Mouse (Mus musculus) embryo, embryonic 10.5 days (tissue): ENCODE data around the gene Cdk16.

Experiments used
- DNase-seq: peaks from one replicate; pipeline ENCODE4 v3.0.0-alpha.2; 2015; ENCODE audit warnings: low spot score

Gene Cdk16

GRCm38 (mm10) chrX:20687519-20688067, at the start of gene Cdk16:
Gene Cdk16, plus strand, starts transcription at chrX:20687954.
- peak; percentile 91 for DNase-seq

DNA sequence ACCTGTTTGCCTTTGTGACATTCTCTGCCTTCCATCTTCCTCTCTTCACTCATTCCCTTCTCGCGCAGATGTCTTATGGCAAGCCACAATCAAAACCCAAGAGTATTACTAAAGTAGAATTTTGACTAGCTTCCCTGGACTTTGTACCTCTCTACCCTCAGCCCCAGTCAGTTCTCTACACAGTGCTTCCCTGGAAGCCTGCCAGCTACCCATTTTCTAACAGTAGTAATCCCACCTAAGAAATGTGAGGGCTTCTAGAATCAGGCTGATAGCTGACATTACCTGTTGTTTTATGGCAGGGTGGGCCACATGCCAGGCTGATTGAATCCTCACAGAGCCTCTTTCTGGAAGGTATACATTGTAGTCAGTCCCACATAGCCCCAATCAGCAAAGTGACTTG, 49.6 kb upstream of the Cdk16 start:
- DNase-seq: no peak

DNA sequence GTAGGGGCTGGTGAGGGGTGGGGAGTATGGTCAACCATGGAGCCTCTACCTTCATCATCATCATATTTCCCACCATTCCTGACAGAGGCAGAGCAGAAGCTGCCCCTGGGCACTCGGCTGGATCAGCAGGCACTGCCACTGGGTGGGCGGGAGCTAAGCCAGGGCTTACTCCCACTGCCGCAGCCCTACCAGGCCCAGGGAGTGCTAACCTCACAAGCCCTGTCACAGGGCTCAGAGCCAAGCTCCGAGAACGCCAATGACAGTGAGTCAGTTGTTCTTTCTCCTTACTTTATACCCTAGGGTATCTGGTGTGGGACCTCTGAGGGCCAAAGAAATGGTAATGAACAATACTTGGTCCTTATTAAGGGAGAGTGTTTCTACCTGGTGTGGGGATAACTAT, 43.0 kb upstream of the Cdk16 start:
- no peak for DNase-seq

- peak; percentile 6 for DNase-seq
Measured at GRCm38 (mm10) chrX:20657593-20657992, 30.2 kb upstream of the Cdk16 start.

DNA sequence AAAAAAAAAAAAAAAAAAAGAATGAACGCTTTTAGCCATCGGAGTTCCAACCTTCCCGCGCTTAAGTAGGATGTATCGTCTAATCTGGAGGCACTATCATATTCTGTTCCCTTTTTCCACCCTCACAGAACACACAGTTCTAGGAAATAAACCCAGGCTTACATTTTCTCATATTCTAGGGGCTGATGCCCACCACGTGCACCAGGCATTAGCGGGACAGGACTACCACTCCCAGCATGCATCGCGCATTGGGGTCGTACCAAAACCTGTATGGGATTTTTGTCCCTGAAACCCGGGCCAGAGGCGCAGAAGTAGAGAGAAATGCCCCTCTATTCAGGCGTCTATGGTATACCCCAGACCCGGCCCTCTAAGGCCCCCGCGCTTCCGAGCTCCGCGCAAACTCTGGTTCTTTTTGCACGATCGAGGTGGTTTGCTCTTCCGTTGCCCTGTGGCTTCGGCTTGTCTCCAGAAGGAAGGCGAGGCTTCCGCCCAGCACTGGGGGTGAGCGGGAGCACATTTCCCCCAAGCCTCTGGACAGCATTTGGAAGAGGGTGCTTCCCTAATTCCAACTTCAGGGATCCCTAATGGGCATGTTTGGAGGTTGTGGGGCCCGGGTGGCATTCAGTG, 29.6 kb upstream of the Cdk16 start, which contains the start of gene Uba1:
TSS of gene Uba1 (plus strand) at position 301 of the 627 bp plus-strand sequence.
- DNase-seq: peak; percentile 92

DNA sequence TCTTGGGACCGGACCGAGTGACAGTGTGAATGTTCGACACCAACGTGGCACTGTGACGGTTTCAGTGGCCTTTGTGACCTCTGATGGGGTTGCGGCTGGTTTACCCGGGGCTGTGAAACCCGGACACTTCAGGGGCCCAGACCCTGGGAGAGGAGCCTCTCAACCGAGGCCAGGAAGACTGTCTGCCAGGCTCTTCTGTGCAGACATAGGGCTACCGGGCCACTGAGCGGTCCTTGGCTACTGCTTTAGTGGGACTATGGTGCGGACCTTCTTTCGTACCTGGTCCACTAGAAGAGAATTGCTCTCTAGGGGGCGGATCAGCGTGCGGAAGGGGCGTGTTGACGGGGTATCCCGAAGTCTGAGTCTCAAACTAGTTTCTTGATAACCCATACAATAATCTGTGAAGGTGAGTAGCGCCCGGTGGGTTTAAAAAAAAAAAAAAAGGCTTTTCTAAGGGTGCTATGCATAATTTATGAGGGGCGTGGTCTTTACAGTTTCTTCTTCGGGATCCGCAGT, 28.8 kb upstream of the Cdk16 start:
- DNase-seq: peak; percentile 18

GRCm38 (mm10) chrX:20662317-20662715, 25.4 kb upstream of the Cdk16 start:
- DNase-seq: no peak

DNA sequence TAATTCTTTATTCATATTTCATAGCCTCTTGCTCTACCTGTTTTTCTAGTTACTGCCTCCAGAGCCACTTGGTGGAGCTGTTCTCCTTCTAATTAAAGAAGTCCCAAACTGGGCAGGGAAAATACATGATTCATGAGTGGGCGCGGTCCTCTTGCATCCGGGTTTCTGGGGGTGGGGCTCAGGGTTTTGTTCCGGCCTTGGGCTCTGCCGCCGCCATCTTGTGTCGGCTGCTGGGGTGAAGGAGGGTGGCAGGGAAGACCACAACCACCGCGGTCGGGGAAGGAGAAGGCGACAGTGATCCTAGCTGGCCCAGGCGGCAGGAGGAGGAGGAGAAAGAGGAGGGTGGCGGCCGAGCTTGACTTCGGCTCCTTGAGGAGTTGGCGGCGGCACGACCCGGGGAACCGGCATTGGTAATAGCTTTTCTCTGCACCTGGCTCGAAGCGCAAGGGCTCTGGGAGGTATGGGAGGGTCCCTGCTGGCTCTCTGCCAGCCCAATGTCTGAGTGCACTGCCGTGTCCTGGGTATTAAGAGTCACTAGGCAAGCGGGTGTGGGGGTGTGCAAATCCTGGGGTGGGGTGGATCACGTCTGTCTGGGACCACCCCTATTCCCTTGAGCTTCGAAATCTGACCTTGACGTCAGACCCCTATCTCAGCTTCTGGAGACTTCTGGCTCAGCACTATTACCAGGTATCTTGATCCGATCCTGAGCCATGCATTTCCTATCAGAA, 24.9 kb upstream of the Cdk16 start:
- peak; percentile 95 for DNase-seq

DNA sequence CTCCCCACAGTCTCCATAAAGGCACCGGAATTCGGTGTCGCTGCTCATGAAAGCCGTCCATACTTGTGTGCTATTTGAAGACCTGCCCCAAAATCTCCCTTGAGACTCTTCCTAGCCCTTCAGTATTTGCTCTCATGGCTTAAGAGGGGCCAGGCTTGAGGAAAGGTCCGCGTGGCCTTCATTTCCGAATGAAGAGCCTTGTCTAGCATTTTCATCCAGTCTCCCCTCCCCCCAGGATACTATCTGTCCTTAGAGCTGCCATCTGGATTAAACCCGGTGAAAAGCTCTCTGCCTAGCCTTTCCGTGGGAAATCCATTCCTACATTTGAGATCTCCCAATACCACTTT, 24.3 kb upstream of the Cdk16 start:
- no peak for DNase-seq

DNA sequence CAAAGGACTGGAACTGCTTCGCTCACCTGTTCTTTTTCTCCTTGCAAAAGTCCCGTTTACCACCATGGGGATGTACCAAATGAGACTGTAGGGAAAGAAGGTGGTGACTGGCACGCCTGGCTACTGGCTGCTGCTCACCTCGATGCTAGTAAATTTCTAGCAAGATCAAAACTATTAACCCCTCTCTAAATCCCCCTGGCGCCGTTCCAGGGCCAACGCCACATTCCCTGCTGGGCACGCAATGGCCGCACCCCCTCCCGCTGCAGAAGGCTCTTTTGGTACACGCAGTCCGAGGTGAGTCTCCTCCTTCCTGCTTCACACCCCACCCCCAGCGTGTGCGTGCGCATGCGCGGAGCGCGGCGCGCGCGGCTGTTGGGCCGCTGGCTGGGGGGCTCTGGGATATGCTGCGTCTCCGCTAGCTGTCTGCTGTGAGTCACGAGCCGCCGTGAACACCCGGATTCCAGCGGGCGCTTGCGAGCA, 354 bp downstream of the Cdk16 start:
- peak; percentile 80 for DNase-seq

GRCm38 (mm10) chrX:20688615-20689014, 861 bp downstream of the Cdk16 start:
- DNase-seq: peak; percentile 81

GRCm38 (mm10) chrX:20691566-20691965, 3.8 kb downstream of the Cdk16 start:
- no peak for DNase-seq

- no peak for DNase-seq
Measured at GRCm38 (mm10) chrX:20692616-20693015, 4.9 kb downstream of the Cdk16 start.

- no peak for DNase-seq
Measured at GRCm38 (mm10) chrX:20695842-20696241, 8.1 kb downstream of the Cdk16 start.

- peak; percentile 82 for DNase-seq
Measured at GRCm38 (mm10) chrX:20703741-20704290, 16.1 kb downstream of the Cdk16 start, which contains the start of gene Usp11. Gene Usp11, plus strand, starts transcription at chrX:20703906.

DNA sequence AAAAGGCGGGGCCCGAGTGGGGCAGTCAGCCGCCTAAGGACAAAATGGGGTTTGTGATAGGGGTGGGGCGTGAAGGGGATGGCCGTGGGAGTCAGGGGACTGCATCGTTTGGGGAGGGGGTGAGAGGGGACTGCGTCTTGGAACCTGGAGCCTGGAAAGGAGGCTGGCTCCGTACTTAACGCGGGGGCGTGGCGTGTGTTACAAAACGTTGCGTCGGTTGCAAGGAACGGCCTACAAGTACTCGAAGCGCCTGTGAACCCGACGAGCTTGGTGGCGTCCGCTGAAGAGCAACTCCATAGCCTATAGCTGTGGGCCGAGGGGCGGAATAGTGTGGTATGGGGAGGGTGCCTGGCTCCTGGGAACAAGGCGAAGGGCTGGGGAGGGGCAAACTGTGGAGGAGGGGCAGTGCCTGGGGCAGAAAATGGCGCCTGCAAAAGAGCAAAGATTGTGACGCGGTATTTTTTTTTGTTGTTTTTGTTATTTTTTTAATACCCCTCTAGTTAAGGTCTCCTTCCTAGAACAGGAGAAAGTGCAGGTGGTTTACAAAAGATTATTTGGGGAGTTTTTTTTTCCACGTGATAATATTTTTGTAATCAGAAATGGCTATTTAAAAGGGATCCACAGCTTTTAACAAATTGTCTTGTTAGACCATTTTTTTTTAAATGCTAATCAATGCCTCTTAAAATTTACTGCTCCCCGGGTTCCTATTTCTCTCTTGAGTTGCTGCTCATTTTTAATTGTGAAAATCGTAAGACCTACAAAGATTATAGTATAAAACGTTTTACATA, 16.7 kb downstream of the Cdk16 start:
- peak; percentile 88 for DNase-seq

DNA sequence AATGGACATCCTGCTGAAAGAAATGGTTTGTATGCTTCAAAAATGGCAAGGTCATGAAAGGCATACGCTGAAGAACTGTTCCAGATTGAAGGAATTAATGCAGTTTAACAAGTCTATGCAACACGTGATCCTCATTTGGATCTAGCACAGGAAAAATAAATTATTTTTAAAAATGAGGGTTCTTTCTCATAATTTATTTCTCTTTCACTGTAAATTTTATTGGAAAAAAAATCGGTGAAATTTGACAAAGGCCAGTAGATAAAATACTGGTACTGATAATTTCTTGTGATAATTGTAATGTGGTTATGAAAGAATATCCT, 17.3 kb downstream of the Cdk16 start:
- DNase-seq: no peak

GRCm38 (mm10) chrX:20728681-20729080, 40.9 kb downstream of the Cdk16 start:
- DNase-seq: no peak

GRCm38 (mm10) chrX:20730048-20730447, 42.3 kb downstream of the Cdk16 start:
- DNase-seq: peak; percentile 1

- DNase-seq: no peak
Measured at GRCm38 (mm10) chrX:20736479-20736878, 48.7 kb downstream of the Cdk16 start.

DNA sequence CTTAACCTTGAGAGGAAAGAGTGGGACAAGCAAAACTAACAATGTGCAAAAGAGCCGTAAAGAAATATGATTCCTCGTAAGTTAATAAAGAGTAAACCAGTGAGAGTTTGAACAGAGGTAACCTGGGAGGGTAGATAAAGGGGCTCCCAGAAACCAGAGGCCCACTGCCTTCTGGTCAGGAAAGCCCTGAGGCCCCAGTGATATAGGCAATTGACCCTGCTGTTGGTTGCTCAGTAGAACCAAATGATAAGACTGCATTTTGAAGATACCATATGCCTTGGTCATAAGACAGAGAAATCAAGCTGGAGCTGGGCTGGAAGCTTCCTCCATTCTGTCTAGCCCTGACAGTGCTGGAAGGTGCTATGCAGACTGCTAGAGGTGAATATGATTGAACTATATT, 61.1 kb downstream of the Cdk16 start:
- DNase-seq: no peak
